Mouse (Mus musculus): ENCODE measurements around the gene Cbfa2t3. TPM values are rescaled to one million over a fixed set of nuclear protein-coding genes. Genes with fewer than 3 reads are reported as not detected.

The Cbfa2t3 gene
- polyA plus RNA-seq, 1 experiment from 2014 or later: 15.0 TPM

DNA sequence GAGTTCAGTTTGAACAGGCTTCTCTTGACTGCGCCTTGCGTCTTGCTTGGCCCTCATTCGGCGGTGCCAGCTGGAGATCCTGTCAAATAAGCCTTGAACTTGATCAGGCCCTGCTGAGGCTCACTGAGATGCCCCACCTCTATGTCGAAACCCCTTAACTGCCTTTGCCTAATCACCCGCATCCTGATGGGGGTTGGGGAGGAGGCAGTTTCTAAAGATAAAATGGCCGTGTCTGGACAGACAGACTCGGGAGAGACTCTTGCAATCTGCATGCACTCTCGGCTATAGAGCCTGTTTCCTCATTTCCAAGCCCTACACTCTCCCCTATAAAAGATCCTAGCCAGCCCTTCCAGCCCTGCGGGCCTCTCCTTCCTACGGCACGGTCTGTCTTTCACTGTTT is 105.7 kb downstream of the Cbfa2t3 start:
- ATAC-seq (peak; percentile 50; the same call in 1 of the 2 replicates), DNase-seq (ENCODE audit: low spot score) (peak; percentile 46)
- H3K27me3 ChIP-seq (replicated peaks; ENCODE audit: insufficient read depth, low read length): no peaks in the 10 kb centered on the region
- H3K4me3 ChIP-seq (ENCODE audit: low read depth, low read length): no peak overlapping the region
- no peak overlapping the region for H3K27ac ChIP-seq (ENCODE audit: low read length)
- no peaks in the 10 kb centered on the region for H3K36me3 ChIP-seq (ENCODE audit: insufficient read depth, low read length)
- no peaks in the 10 kb centered on the region for H3K9me3 ChIP-seq (ENCODE audit: low read length)
- no peak overlapping the region for H3K9ac ChIP-seq (replicated peaks; ENCODE audit: low read depth)
- no peaks in the 10 kb centered on the region for H3K4me1 ChIP-seq (ENCODE audit: insufficient read depth, low read depth, low read length)
- WGBS: 64% methylated on average over 12 of the region's 12 CpGs
- TF ChIP-seq EP300 (IDR thresholded peaks at IDR 0.05) (no peak), CTCF (IDR thresholded peaks at IDR 0.05) (no peak)
- no peak overlapping the region for H3K4me2 ChIP-seq (replicated peaks; ENCODE audit: low read depth, low read length)

DNA sequence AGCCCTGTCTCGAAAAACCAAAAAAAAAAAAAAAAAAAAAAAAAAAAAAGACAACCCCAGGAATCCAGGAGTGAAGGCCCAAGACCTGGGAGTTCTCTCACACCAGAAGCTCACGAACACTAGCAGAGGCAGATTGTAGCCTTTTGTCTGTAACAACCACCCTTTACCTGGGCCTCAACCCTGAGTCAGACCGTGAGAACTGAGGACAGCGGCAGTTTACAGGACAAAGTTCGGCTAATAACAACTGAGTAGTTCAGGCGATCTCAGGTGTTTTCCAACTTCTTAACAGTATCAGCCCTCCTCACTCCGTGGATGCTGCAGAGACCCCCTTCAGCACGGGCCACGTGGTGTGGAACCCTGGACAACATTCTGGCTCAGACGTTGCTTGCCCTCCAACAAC is 112.2 kb downstream of the Cbfa2t3 start:
- no peak for ATAC-seq
- WGBS: 83% methylated on average over 10 of the region's 10 CpGs

DNA sequence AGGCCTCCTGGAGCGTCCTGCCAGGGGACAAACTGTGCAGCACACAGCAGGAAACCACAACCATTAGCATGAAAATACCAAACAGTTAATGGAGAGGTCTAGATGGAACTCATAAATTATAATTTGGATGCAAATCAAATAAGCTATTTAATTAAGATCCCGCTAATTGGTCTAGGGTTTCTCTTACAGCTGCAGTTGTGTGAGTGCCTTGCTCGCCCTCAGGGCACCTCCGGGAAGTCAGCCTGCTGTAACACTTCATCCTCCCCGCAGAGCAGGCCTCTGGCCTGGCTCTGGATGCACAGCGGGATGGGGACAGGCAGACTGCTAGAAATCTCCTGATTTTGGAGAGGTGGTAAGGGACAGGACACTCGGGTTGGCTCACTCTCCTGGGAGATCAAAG is 112.7 kb downstream of the Cbfa2t3 start:
- Histone ChIP-seq H3K27ac (ENCODE audit: low read length) (no peak overlapping the region), H3K9me3 (ENCODE audit: low read length) (no peaks in the 10 kb centered on the region), H3K27me3 (replicated peaks; ENCODE audit: insufficient read depth, low read length) (no peaks in the 10 kb centered on the region), H3K4me3 (ENCODE audit: low read depth, low read length) (no peak overlapping the region), H3K4me2 (replicated peaks; ENCODE audit: low read depth, low read length) (no peak overlapping the region), H3K36me3 (ENCODE audit: insufficient read depth, low read length) (no peaks in the 10 kb centered on the region), H3K9ac (replicated peaks; ENCODE audit: low read depth) (no peak overlapping the region), H3K4me1 (ENCODE audit: insufficient read depth, low read depth, low read length) (no peaks in the 10 kb centered on the region)
- DNase-seq (ENCODE audit: low spot score) (no peak), ATAC-seq (no peak)
- WGBS: 77% methylated on average over 7 of the region's 7 CpGs
- TF ChIP-seq CTCF (IDR thresholded peaks at IDR 0.05) (no peak), EP300 (IDR thresholded peaks at IDR 0.05) (no peak)

More for the DNA sequence above, 112.2 kb downstream of the Cbfa2t3 start:
- Histone ChIP-seq H3K4me2 (replicated peaks; ENCODE audit: low read depth, low read length) (no peak overlapping the region), H3K9ac (replicated peaks; ENCODE audit: low read depth) (no peak overlapping the region), H3K36me3 (ENCODE audit: insufficient read depth, low read length) (no peaks in the 10 kb centered on the region), H3K4me1 (ENCODE audit: insufficient read depth, low read depth, low read length) (no peaks in the 10 kb centered on the region), H3K27me3 (replicated peaks; ENCODE audit: insufficient read depth, low read length) (no peaks in the 10 kb centered on the region), H3K9me3 (ENCODE audit: low read length) (no peaks in the 10 kb centered on the region), H3K27ac (ENCODE audit: low read length) (no peak overlapping the region), H3K4me3 (ENCODE audit: low read depth, low read length) (no peak overlapping the region)
- DNase-seq (ENCODE audit: low spot score): no peak
- TF ChIP-seq CTCF (IDR thresholded peaks at IDR 0.05): no peak
- TF ChIP-seq EP300 (IDR thresholded peaks at IDR 0.05): no peak

DNA sequence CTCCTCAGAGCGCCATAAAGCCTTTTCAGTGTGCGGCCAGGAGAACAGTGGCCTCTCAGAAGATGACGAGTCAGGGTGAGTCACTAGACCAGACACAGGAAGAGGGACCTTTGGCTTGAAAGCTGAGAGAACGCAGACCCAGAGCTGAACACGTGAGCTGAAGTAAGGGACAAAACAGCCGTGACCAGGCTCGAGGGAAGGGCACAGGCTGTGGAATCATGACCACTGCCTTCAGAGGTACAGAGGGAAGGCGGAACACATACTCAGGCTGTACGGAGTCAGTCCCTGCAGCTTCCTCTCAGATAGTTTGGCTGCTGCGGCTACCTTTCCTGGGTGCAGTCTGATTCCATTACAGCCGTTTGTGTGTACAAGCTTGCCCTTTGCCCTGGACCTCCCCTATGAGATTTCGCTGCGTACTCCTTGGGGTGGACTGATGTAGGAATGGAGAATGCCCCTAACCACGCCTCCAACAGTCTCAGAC is 113.5 kb downstream of the Cbfa2t3 start:
- no peak overlapping the region for H3K27ac ChIP-seq (ENCODE audit: low read length)
- no peak overlapping the region for H3K9ac ChIP-seq (replicated peaks; ENCODE audit: low read depth)
- H3K9me3 ChIP-seq (ENCODE audit: low read length): no peaks in the 10 kb centered on the region
- WGBS: 34% methylated on average over 14 of the region's 14 CpGs
- H3K36me3 ChIP-seq (ENCODE audit: insufficient read depth, low read length): no peaks in the 10 kb centered on the region
- H3K4me1 ChIP-seq (ENCODE audit: insufficient read depth, low read depth, low read length): no peaks in the 10 kb centered on the region
- no peak overlapping the region for H3K4me2 ChIP-seq (replicated peaks; ENCODE audit: low read depth, low read length)
- ATAC-seq: peak; percentile 52
- H3K27me3 ChIP-seq (replicated peaks; ENCODE audit: insufficient read depth, low read length): no peaks in the 10 kb centered on the region
- no peak for TF ChIP-seq CTCF (IDR thresholded peaks at IDR 0.05)
- no peak for TF ChIP-seq EP300 (IDR thresholded peaks at IDR 0.05)
- no peak overlapping the region for H3K4me3 ChIP-seq (ENCODE audit: low read depth, low read length)
- peak; percentile 48 for DNase-seq (ENCODE audit: low spot score)

DNA sequence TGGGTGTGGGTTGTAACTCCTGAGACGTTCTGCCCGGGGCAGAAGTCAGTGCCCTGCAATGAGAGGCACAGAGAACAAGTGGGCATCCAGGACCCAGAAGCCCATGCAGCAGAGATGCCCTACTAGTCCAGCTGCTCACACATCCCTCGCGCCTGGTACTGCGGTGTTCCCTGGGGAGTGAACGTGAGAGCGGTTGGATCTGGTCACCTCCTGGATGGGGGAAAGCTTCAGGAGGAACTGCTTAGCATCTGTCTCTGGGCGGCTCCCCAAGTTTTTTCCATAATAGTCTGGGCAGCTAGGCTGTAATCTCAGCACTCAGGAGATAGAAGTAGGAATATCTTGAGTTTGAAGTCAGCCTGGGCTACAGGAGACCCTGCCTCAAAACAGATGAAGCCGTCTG is 113.9 kb downstream of the Cbfa2t3 start:
- DNase-seq (ENCODE audit: low spot score) (no peak), ATAC-seq (no peak)
- no peak overlapping the region for H3K4me3 ChIP-seq (ENCODE audit: low read depth, low read length)
- H3K27ac ChIP-seq (ENCODE audit: low read length): no peak overlapping the region
- no peak overlapping the region for H3K9ac ChIP-seq (replicated peaks; ENCODE audit: low read depth)
- WGBS: 82% methylated on average over 9 of the region's 9 CpGs
- H3K4me1 ChIP-seq (ENCODE audit: insufficient read depth, low read depth, low read length): no peaks in the 10 kb centered on the region
- TF ChIP-seq EP300 (IDR thresholded peaks at IDR 0.05): no peak
- no peak for TF ChIP-seq CTCF (IDR thresholded peaks at IDR 0.05)
- no peaks in the 10 kb centered on the region for H3K9me3 ChIP-seq (ENCODE audit: low read length)
- H3K4me2 ChIP-seq (replicated peaks; ENCODE audit: low read depth, low read length): no peak overlapping the region
- no peaks in the 10 kb centered on the region for H3K36me3 ChIP-seq (ENCODE audit: insufficient read depth, low read length)
- no peaks in the 10 kb centered on the region for H3K27me3 ChIP-seq (replicated peaks; ENCODE audit: insufficient read depth, low read length)

DNA sequence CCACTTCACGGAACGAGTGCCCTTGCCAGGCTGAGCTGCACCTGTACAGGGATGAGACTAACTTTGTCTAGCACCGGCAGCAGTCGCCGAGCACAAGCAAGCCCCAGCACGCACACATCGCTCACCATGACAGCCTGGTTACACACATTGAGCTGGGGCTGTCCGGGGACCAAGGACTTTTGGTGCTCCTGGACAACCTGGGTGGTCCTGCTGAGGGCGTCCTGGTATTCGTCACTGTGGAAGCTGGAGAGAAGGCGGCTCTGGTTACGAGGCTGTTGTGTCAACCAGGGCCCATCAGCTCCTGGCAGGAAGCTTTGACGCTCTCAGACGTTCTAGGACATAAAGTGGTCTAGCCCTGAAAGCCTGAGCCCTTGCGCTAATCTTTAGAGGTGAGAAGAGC is 118.0 kb downstream of the Cbfa2t3 start:
- peaks cover 9% of the 10 kb centered on the region; the same call in 1 of the 2 replicates for H3K4me1 ChIP-seq (ENCODE audit: insufficient read depth, low read depth, low read length)
- H3K9me3 ChIP-seq (ENCODE audit: low read length): no peaks in the 10 kb centered on the region
- H3K9ac ChIP-seq (replicated peaks; ENCODE audit: low read depth): no peak overlapping the region
- 26% methylated on average over 15 of the region's 15 CpGs for WGBS
- DNase-seq (ENCODE audit: low spot score): no peak
- H3K27ac ChIP-seq (ENCODE audit: low read length): no peak overlapping the region
- H3K27me3 ChIP-seq (replicated peaks; ENCODE audit: insufficient read depth, low read length): no peaks in the 10 kb centered on the region
- no peak overlapping the region for H3K4me3 ChIP-seq (ENCODE audit: low read depth, low read length)
- no peaks in the 10 kb centered on the region for H3K36me3 ChIP-seq (ENCODE audit: insufficient read depth, low read length)
- no peak for ATAC-seq
- TF ChIP-seq EP300 (IDR thresholded peaks at IDR 0.05) (no peak), CTCF (IDR thresholded peaks at IDR 0.05) (no peak)
- H3K4me2 ChIP-seq (replicated peaks; ENCODE audit: low read depth, low read length): no peak overlapping the region

DNA sequence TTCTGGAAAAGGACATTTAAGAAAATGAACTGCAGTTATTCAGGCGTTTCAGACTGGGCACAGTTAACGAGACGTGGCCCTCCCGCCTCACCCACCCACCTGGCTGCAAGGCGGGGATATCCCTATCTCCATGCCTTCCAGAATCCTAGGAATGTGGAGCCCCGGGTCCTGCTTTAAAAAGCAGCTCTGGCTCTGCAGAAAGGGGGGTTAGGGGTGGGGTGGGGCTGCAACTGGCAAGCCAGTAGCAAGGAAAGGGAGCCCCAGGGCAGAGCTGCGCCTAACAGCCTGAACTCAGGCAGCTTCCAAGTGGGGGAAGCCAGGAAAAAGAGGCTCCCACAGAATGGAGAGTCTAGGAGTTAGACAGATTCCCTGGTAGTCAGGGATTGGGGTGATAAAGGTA is 119.7 kb downstream of the Cbfa2t3 start:
- DNase-seq (ENCODE audit: low spot score): no peak
- no peak for ATAC-seq
- Histone ChIP-seq H3K27ac (ENCODE audit: low read length) (no peak overlapping the region), H3K4me1 (ENCODE audit: insufficient read depth, low read depth, low read length) (peaks cover 21% of the 10 kb centered on the region; the same call in 1 of the 2 replicates), H3K27me3 (replicated peaks; ENCODE audit: insufficient read depth, low read length) (no peaks in the 10 kb centered on the region), H3K36me3 (ENCODE audit: insufficient read depth, low read length) (no peaks in the 10 kb centered on the region), H3K9me3 (ENCODE audit: low read length) (no peaks in the 10 kb centered on the region), H3K9ac (replicated peaks; ENCODE audit: low read depth) (no peak overlapping the region), H3K4me3 (ENCODE audit: low read depth, low read length) (no peak overlapping the region), H3K4me2 (replicated peaks; ENCODE audit: low read depth, low read length) (no peak overlapping the region)
- WGBS: 32% methylated on average over 7 of the region's 7 CpGs
- TF ChIP-seq EP300 (IDR thresholded peaks at IDR 0.05) (no peak), CTCF (IDR thresholded peaks at IDR 0.05) (no peak)

Measured in lung, postnatal 0 days (tissue).